Mouse (Mus musculus) right cerebral cortex, postnatal 4 days (tissue): ENCODE results near the gene Fam131b.
A peak's percentile ranks its signal among the peaks of the same experiment; 100 is the strongest.

Experiments
- DNase-seq: peaks from one replicate; pipeline ENCODE4 v3.0.0-alpha.2; 2022

Gene Fam131b

DNA sequence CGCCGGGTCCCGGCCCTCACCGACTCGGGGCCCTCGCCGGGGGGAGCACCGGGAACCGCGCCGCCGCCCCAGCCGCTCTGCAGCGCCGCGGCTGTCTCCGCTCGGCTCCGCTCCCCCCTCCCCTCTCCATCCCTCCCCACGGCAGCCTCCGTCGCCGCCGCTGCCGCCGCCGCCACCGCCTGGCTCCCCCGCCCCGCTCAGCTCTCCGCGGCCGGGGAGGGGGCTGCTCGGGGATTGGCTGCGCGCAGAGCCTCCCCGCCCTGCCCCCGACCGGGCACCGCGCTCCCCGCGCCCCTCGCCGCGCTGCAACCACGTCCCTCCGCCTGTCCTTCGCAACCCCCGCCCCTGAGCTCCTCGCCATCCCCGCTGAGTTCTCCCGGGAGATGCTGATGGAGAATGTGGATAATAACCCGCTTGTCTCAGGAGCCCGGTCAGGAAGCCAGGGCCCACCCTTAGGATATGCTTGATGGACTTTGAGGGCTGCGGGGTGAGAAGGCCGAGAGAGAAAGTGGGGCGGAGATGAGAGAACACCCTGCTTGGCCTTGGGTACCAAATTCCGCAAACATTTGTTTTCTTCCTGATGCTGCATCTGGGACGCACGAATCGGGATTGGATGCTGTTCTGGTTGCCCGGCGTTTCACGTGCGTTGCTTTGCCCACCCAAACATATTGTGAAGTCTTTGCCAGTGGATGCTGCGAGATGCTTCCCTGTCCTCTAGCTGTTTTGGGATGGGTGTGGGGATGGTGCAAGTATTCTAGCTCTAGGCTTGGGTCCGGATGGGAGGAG lies at the start of gene Fam131b:
Gene Fam131b (minus strand): TSS at position 162 of the 786 bp plus-strand sequence.
- peak; percentile 80 for DNase-seq

DNA sequence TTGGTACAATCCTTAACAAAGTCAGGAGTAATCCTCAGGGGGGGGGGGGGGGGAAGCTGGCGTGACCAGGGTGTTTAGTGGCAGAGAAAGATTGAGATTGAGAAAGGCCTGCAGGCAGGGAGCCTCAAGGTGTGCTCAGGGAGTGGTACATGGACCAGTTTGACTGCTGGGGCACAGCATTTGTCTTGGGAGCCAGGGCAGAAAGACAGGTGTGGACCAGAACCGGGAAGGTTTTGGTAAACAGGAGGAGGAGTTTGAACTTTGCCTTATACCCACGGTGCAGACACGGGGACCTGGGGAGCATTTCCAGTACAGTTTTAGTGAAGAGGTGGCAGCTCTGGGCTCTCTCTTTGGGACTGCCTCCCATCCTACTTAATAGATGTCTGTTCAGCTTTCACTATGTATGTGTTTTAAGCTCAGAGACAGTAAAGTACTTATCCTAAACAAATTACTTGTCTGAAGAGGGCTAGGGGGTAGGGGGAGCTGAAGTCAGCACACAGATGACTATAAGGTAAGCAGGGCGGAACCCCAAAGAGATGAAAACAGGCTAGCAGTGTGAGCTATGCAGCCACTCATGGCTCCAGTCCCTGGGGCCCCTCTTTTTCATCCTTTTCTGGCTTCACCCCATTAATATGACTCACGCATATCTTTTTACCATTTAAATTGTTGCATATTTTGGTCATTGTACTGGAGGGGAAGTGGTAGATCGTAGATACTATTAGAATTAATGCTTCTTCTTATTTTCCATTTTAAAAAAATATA lies 49.4 kb upstream of the Fam131b start:
- DNase-seq, result no peak

DNA sequence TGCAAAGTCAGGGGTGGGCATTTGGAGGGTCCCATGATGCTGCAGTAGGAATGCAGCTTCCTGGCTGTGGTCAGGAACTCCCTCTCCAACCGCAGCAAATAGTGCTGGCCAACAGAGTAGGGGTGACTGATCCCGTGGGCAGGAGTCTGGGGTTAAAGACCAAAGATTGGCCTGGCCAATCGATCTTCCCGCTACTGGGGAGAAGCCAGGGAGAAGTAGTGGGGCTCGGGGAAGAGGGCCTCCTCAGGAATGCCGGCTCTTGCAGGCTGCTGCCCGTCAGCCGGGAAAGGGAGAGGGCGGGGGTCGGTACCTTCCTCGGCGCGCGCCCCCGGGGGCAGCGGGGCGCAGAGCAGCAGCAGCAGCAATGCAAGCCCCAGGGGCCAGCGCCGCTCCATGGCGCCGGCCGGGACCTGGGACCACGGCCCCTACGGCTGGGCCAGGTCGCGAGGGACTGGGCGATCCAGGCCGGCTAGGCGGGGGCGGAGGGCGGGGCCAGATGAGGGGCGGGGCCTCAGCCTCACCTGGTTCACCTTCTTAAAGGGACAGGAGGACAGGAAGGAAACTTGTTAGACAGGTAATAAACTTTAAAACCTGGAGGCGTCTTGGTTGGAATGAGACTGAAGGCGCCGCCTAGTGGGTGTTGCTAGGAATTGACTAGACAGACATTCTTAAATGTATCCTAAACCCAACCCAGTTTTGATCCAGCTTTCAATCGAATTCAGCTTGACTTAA lies 48.5 kb upstream of the Fam131b start, which contains the start of gene Epha1:
Gene Epha1 (minus strand): TSS at position 453 of the 732 bp plus-strand sequence.
- DNase-seq, result peak; percentile 76

DNA sequence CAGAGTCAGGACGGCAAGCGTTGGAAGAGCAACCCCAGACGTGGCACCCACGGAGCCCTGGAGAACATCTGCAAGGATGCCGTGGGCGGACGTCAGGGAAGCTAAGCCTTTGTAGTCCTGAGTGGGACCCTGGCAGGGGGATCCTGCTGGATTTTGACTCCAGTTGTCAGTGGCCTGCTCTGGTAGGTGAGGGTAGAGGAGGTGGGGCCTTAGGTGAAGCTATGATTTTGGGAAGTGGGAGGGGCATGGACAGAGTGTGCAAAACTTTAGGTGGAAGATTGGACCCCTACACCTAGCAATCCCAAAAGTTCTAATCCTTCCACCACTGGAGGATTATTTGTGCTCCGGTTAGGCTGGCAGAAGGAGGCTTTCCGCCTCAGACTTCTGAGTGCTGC lies 48.0 kb upstream of the Fam131b start:
- no peak for DNase-seq

DNA sequence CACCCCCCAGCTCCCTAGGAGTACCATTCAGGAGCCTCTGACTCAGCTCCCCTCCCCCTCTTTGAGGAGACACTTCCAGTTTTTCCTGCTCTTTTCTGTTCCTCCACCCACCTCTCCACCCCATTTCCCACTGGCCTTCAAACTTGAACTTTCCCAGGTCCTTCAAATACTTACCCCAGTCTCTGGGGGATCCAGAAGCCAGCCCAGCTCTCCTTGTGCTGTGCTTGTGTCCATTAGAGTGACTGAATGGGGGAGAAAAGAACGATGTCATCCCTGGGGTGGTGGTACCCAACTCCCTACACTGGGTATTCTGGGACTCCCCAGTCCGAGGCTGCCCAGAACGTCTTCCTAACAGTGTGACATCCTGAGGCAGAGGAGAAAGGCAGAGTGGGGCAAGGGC lies 47.6 kb upstream of the Fam131b start:
- DNase-seq, result no peak

DNA sequence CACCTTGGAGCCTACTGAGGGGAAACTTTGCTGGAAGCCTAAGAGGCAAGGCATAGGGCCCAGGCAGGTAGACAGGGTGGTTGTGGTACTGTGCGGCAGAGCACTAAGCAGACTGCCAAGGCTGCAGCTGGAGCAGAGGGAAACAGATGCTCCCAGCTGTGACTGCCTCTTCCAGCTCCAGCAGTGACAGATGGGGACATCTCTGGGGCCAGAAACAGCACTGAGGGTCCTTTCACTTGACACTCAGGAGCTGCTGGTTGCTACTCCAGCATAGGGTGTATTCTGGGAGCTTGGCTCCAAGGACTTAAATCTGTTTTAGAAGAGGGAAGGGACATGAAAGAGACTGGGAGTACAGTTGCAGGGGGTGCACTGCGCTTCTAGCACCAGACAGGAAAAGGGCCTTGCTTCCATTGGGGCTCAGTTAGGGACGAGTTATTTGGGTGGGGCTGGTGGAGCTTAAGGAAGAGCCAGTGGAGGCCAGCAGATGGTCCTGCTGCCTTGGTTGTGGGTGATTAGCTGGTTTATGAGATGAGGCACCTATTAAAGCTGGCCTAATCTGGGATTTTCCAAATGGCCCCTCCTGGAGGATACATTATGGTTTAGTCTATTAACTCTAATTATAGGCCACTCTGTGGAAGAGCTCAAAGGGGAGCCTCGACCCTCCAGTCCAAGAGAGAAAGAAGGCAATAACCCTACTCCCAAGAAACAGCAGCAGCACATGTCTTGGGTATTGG lies 46.4 kb upstream of the Fam131b start:
- no peak for DNase-seq

DNA sequence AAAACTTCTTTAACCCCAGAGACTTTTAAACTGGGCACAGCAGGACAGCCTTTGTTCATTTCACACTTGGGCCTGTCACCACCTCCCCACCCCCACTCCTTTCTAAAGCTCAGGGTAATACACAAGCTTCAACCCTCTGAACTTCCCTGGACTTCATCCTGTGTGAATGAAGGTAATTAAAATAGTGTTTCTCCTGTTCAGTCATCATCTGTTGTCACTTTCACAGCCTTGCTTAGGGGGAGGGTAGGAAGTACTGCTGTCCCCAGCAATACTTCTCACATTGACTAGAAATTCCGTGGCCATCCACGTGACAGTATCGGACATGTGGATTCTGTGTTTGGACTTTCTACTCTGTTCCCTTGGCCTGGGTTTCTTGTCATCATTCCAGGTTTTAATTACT lies 45.4 kb upstream of the Fam131b start:
- DNase-seq, result no peak

DNA sequence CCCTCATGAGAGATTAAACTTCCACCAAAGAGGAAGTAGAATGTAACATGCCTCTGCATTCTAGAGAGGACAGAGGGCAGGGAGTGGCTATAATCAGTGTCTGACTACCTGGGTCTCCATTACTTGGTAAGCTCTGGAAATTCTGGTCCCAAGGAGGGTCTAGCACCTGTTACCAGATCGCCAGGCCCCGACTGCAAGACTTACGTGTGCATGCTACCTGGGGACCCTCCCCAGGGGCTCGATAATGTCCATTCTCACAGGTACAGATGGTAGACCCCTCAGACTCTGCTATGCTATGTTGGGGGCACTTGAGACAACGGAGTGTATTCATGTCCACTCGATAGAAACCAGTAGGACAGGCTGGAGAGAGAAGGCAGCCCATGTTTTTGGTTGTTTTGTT lies 40.8 kb upstream of the Fam131b start:
- DNase-seq, result no peak

DNA sequence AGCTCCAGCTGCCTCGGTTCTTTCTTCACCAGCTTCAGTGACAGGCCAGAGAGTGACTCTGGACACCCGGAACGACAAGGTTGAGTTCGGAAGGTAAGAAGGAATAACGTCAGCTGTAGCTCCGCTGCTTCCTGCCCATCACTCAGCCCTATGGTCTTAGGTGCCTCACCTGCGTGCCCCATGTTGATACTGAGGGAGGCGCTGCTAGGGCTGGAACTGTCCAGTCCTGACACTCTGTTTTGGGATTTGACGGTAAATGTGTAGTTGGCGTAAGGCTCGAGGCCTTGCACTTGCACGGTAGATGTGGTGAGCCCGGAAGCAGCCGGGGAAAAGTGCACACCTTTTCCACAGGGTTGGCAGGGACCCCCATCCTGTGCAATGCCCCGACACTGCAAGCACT lies 40.2 kb upstream of the Fam131b start:
- no peak for DNase-seq

DNA sequence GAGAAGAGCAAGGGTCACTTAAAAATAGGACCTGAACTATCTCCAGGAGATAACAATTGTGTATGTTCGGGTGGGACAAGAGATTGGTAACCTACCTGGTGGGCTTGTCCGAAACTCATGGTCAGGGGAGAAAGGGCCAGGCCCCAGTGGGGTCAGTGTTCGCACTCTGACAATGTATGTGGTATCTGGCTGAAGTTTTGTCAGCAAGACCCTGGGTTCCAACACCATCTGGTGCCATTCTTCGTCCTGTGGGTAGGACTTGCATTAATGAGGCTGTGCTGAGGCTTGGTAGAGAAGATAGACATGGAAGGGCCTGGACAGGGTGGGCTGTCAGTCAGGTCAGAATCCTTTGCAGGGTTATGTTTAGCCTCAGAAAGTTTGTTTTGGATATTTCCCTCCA lies 39.6 kb upstream of the Fam131b start:
- no peak for DNase-seq

DNA sequence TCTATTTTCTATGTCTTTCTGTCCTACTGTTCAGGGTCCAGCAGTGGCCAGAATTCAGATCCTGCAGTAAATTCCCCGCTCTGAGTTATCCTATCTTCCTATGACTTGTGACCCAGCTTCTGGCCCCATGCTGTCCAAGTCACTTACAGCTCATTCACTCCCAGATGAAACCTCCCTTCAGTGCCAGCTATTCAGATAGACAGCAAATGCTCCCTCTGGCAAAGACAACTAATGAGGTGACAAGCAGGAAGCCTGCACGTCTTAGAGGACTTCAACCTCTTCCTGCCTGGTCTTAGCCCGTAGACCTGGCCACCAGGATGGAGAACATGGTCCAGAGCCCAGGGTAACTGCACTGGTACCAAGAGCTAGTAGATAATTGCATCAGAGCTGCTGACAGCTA lies 38.5 kb upstream of the Fam131b start:
- no peak for DNase-seq

DNA sequence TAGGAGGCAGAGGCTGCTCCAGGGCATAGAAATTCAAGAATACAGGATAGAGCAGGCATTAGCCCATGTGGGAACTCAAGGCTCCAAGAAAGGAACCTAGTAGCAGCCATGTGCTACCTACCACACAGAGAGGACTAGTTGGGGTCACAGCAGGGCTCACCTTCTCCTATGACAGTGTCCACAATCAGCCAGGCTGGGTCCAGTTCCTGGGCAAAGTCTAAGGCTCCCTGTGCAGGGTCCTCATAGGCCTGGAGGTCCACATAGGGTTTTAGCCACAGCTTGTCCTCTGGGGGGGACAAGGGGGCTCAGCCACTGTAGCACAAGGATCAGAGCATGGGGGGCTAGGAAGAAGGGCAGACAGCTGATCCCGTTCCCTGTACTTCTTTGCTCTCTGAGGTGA lies 38.1 kb upstream of the Fam131b start:
- DNase-seq, result no peak

DNA sequence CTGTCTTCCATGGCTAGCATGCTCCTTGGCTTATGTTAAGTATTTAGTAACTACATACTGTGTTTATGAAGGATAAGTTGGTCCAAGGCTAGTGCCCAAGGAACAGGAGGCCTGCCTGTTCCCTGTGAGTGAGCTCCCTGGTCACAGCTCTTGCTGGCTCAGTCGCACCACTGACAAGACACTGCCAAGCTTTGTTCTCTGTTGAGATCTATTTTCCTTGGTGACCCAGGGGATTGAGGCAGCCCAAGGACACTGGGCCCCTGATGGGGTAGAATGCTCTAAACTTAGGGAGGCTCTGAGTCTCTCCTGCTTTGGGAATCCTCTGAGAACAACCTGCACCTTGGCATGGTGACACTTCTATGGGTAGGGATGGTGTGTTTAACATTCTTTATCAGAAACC lies 37.6 kb upstream of the Fam131b start:
- DNase-seq, result no peak

DNA sequence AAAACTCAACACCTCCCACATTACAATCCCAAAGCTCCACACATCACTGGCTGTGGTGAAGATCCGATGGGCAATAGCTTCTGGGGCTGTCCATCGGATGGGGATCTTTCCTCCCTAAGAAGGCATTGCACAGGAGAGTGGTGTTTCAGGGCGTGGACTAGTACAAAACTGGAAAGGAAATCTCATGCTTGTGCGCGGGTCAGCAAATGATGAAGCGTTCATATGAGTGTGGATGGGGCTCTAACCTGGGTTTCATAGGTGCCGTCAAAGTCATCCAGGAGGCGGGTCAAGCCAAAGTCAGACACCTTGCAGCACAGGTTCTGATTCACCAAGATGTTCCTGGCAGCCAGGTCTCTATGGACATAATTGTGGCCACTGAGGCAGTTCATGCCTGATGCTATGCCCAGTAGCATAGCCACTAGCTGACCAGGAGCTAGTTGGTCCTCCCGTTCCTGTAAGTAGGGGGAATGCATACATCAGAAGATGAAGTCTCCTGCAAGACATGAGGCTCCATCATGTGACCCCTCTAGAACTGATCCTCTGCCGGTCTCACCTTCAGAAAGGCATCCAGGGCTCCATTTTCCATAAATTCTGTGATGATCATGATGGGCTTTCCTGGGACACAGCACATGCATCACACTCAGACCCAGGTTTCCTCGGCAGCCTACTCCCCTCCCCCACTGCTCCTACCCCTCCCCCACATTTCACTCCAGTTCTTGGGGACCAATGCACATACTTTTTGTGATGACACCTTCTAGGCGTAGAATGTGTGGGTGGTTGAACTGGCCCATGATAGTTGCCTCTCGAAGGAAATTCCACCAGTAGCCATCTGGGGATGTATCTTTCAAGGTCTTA lies 36.8 kb upstream of the Fam131b start:
- DNase-seq, result no peak

DNA sequence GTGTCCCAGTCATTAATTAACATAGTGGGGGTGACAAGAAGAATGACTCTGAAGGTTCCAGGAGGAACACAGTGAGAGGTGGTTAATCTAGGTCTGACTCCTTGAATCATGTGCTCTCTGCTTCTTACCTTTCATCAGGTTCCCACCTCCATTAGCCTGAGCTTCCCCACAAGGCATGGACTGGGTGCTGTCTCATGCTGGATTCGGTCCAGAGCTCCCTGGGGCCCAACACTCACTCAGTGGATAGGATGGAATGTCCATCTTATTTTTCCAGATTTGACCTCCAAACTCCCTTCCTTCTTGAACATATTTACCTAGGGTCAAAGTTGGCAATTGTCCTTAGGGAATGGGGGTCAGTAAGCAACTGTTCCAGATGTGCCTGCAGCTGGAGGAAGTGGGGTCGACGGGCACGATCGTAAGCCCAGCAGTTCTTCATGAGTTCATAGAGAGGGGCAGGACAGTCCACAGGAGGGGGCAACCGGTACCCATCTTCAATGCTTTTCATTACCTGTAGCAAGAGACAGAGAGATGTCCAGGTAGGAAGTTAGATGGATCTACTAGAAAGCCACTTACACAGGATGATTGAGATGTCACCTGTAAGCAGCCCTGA lies 35.9 kb upstream of the Fam131b start:
- DNase-seq, result no peak

DNA sequence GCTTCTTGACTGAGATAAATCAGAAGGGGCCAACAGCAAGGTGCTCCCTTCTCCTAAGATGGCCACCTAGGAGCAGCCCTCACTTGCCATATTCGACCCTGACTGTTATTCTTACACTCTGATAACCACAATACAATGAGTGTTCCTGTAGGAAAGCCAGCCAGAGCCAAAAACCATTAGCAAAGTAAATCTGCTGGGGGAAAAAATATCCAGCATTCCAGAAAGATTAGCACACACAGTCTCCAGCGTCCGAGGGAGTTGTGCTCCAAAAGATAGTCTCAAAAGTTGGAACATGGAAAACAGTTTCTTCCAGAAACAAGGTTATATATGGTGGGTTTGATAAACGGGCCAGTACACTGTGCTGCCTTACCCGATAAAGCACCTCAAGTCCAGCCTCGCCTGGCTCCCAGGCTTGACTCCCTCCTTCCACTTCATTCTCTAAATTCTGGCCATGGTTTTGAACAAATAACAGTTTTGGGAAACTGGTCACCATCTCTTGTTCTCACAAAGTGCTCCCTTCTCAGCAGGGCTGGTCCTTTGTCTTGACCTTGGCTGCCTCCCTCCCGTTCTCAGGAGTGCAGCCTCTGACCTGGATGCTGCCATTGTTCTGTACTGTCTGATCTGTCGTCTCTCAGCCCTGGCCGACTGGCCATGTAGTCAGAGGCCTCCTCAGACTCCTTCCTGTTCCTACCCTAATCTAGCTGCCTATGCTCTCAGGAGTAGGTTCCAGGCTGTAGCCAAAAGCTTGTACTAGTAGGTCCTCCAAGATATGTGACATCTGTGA lies 35.1 kb upstream of the Fam131b start:
- DNase-seq, result no peak

DNA sequence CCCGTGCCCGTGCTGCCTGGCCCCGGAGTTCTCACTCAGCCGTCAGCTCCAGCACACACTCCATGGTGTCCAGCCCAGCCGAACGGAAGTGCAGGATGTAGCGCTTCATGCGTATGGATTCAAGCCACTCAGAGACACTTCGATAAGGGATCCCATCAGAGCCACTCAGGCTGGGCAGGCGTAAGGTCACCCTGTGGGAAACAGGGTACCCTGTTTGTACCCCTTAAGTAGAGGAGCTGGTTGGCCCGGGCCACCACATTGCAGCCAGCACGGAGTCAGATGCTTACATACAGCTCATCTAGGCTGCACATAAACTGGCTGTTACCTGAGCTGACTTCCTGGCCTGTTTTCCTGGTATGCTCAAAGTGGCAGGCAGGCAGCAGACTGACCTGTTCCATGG lies 34.5 kb upstream of the Fam131b start:
- no peak for DNase-seq

DNA sequence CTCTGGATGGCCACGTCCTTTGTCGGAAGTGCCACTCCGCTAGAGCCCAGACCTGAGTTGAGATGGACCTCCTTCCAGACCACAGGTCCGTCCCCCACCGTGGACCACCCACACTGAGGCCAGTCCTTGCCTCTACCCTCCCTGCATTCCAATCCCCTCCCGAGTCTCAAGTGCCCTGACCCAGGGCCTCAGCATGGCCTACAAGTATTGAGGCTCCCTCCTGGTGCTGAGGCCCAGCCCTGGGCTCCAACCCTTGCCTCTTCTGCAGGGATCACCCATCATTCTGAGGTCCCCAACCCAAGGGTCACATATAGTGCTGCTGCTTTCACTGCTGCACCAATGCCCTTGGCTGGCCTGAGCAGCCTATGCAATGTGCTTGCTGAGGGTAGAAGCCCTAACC lies 33.5 kb upstream of the Fam131b start:
- no peak for DNase-seq

DNA sequence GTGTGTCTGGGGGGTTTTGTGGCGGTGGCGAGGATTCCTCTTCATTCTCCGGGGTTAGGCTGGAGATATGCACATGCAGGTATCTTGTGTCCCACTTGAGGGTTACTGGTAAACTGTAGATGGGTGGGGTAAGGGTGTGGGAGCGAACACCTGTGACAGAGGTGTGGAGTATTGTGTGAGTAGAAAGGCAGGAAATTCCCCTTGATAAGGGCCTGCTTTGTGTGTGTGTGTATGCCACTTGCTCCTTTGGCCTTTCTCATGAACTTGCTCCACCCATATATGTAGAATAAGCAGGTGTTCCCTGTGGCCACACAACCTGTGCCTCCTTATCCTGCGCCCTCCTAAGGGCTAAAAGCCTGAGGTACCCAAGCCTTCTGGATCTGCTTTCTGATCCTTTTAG lies 32.5 kb upstream of the Fam131b start:
- no peak for DNase-seq

DNA sequence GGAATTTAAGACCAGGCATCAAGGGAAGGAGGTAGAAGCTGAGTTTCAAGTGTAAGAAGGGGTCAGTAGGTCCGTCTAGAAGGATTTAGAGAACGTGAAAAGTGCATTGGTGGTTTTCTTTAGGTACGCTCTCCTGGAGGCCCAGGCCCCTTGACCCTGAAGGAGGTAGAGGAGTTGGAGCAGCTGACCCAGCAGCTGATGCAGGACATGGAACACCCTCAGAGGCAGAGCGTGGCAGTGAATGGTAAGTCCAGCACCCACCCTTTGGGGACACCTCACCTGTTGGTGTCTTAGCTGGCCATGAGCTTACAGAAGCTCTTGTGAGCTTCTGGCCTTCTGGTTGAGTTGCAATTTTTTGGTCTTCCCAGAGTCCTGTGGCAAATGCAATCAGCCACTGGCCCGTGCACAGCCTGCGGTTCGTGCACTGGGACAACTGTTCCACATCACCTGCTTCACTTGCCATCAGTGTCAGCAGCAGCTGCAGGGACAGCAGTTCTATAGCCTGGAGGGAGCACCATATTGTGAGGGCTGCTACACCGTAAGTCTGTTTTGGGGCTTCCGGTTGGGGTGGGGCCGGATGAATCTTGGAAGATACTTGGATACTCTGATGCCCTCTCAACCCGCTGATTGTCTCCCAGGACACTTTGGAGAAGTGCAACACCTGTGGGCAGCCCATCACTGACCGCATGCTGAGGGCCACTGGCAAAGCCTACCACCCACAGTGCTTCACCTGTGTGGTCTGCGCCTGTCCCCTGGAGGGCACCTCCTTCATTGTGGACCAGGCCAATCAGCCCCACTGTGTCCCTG lies 31.6 kb upstream of the Fam131b start:
- no peak for DNase-seq
